Mouse (Mus musculus) spleen, postnatal 14 days (tissue): ENCODE data around the gene Snx25.

ENCODE experiments used
- DNase-seq, 2 experiments: peaks; one replicate each; pipeline ENCODE4 v3.0.0; 2021 to 2022; ENCODE audit warnings: low spot score in 2 of 2

The Snx25 gene

GRCm38 (mm10) chr8:46022203-46022602 lies 129.8 kb downstream of the Snx25 start:
- no peak for DNase-seq

GRCm38 (mm10) chr8:46010746-46011680 lies 140.9 kb downstream of the Snx25 start:
- no peak for DNase-seq

- no peak for DNase-seq
Measured at GRCm38 (mm10) chr8:46010306-46010705, 141.7 kb downstream of the Snx25 start.

GRCm38 (mm10) chr8:46007050-46007672 lies 144.8 kb downstream of the Snx25 start:
- DNase-seq: no peak

- DNase-seq: no peak
Measured at GRCm38 (mm10) chr8:46005596-46005995, 146.4 kb downstream of the Snx25 start, which contains the start of gene Ankrd37. Gene Ankrd37, minus strand, starts transcription at chr8:46005707.

GRCm38 (mm10) chr8:45999784-46000705 lies 151.9 kb downstream of the Snx25 start:
- DNase-seq: peak; percentile 96

- DNase-seq: no peak
Measured at GRCm38 (mm10) chr8:45999138-45999783, 152.7 kb downstream of the Snx25 start, which contains the start of gene Lrp2bp. Gene Lrp2bp, plus strand, starts transcription at chr8:45999303.

- DNase-seq: no peak
Measured at GRCm38 (mm10) chr8:45998228-45998627, 153.7 kb downstream of the Snx25 start.

- DNase-seq: no peak
Measured at GRCm38 (mm10) chr8:45995576-45995975, 156.4 kb downstream of the Snx25 start.

- no peak for DNase-seq
Measured at GRCm38 (mm10) chr8:45994111-45994510, 157.8 kb downstream of the Snx25 start.

GRCm38 (mm10) chr8:45990631-45991310 lies 161.2 kb downstream of the Snx25 start:
- DNase-seq: no peak

GRCm38 (mm10) chr8:45988189-45988588 lies 163.8 kb downstream of the Snx25 start:
- DNase-seq: no peak

- no peak for DNase-seq
Measured at GRCm38 (mm10) chr8:45986665-45987064, 165.3 kb downstream of the Snx25 start.
